Mouse (Mus musculus): Measurements from ENCODE around the gene Cpne1.

Cpne1 gene

DNA sequence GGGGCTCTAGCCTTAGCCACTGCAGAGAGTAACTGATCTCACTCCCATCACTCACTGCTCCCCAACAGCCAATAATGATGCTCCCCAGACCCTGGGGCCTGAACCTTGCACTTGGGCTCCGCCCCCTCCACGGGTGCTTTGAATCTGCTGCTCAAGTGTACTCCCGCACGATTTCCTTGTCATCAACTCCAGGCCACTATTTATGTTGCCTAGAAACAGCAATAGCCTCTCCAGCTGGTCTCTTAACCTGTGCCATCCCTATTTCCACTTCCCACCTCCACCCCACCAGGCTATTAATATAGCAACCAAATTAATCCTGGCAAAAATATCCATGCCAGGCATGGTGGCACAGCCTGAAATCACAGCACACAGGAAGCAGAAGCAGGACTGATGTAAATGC is 32.1 kb downstream of the Cpne1 start:
- DNase-seq (ENCODE audit: low spot score) = no peak

DNA sequence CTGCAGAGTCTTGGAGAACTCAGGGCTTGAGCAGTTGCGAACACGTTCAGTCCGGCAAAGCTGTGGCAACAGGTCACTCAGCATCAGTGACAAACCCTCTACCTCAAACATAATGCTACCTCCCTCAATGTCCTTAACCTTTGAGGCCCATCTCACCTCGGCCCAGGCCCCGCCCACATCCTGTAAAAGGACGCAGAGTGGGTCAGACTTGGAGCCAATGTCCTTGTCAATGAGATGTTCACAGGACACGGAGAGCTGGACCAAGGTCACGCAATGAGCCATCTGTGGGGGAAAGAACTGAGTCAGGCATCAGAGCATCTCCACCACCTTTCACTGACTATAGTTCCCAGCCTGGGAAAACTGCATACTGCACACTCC is 32.6 kb downstream of the Cpne1 start:
- DNase-seq (ENCODE audit: low spot score) = no peak

DNA sequence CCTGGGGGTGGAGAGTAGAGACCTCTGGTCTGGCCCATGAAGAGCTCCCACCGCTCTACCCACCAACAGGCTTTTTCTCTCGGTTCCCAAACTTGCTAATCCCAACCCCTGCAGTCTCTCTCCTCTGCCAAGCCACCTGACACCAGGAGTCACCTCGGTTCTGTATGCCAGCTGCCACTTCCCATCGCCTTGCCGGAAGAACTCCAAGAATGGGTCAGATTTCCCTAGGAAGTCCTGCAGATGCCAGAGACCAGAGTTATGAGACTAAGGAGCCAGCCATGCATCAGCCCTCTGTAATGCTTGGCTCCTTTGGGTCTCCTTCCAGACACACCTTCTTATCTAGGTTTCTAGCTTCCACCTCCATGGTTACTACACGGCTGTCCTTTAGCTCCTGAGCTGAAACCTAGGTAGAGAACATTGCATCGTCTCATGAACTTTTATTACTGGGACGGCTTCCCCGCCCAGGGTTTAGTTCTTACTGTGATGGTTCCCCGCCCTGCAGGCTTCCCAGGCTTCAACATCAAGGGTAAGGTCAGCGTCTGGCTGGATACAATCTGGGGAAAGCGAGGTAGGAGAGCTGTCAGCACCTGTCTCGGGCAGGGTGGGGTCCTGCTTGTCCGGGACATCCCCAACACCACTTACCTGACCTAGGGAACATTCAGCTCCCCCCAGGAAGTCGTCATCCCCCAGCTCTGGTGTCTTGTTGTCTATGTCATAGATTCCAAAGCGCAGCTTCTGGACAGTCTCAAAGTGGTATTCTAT is 33.2 kb downstream of the Cpne1 start:
- DNase-seq (ENCODE audit: low spot score) = no peak

DNA sequence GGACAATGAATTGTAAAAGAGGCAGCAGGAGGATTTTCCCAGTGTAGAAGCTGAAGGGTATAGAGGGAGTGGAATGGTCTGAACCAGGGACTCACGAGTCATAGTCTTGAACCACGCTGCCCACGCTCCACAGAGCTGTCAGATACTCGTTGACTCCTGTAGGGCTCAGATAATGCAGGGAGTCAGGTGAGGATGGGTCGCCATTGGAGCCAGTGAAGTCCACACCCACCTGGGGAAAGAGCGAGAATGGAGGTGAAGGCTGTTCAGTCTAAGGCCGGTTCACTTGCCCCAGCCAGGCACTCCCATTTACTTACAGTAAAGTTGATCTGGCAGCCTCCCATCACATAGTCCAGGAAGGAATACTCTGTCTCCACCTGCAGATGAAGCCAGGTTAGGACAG is 34.3 kb downstream of the Cpne1 start:
- no peak for DNase-seq (ENCODE audit: low spot score)

DNA sequence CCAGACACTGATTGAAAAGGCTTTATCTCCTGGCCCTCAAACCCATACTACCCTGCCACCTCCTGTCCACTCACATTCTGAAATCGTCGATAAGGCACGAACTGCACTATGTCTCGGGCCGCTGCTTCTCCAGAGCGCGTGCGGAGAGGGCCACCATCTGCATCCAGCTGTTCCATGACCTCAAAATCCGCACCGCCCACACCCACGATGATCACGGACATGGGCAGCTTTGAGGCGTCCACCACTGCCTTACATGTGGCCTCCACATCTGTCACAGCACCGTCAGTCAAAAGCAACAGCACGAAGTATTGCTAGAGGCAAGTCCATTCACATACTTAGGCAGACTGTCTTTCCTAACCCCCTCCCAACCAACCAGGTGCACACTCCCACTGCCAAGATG is 38.0 kb downstream of the Cpne1 start:
- no peak for DNase-seq (ENCODE audit: low spot score)

DNA sequence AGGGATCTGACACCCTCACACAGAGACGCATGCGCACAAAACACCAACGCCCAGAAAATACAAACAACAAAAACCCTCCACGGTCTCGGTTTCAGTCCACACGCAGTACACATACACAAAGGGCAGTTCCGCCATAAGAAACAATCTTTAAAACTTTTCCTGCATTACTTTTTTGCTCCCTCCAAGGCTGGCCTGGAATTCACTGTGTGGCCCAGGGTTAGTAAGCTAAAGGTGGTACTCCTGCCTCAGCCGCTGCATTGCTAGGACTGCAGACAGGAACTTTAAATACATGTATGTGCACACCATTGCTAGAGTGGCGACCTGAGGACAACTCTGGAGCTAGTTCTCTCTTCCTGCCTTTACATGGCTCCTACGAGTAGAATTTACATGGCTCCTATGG is 40.5 kb downstream of the Cpne1 start:
- no peak for DNase-seq (ENCODE audit: low spot score)

DNA sequence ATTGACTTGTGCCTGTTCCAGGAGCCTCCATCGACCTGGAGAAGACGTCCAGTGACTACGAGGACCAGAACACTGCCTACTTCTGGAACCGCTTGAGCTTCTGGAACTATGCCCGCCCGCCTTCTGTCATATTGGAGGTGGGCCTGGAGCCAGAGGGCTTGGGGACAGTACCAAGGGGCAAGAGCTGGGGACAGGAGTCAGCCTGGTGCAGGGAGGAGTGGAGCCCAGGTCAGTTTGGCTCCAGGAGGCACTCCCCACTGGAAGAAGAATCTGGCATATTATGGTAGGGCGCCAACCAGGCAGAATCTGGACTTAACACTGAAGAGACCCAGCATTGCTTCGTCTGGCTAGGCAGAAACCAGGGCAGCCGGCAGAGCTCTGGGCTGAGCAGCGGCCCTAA is 43.8 kb downstream of the Cpne1 start:
- no peak for DNase-seq (ENCODE audit: low spot score)

DNA sequence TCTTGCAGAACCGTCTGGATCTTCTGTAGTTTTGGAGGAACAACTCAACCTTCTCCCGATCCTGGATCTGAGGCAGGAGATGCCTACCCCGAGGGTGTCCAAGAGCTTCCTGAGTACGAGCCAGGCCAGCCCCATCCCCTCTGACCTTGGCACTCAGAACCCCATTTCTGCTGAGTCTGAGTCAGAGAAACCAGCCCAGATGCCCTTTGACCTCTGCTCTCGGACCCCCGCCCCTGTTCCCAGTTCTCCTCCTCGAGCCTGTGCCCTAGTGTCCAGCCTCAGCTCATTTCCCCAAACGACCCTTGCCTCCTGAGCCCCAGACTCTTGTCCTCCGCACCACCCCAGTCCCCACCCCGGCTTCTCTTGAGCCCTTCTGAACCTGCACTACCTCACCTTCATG is 45.6 kb downstream of the Cpne1 start:
- DNase-seq (ENCODE audit: low spot score) = peak; percentile 11

DNA sequence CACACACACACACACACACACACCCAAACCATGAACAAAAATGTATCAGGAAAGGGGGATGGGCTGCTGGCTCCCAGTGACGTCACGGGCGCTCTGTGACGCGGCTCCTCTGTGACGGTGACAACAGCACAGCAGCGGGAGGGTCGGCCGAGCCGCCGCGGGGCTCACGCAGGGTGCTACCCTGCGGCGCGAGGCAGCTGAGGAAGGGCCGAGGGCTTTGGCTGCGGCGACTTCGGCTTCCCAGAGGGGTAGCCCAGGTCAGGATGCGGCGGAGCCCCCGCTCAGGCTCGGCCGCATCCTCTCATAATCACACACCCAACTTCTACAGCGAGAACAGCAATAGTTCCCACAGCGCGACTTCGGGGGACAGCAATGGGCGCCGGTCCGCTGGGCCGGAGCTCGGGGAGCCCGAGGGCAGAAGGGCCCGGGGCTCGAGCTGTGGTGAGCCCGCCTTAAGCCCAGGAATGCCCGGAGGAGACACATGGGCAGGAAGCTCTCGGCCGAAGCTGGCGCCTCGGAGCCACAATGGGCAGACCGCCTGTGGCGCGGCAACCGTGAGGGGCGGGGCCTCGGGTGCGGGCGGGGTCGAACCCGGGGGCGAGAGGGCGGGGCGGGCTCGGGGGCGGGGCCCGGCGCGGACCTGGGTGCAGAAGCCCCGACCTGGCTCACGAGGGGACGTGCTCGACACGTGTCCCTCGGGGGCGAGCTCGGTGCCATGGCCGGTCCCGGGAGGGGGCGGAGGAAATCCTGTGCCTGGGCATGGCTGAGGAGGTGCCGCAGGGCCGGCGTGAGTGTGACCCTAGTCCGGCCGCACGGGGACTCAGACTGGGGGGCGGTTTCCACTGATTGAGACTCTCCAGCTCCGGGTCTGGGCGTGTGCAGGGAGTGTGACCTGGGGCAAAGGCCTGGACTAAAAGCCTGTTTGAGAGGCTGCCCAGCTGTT is 46.4 kb downstream of the Cpne1 start, which contains the start of gene Spag4:
Gene Spag4 (plus strand): TSS at position 77 of the 943 bp plus-strand sequence.
- peak; percentile 83 for DNase-seq (ENCODE audit: low spot score)

DNA sequence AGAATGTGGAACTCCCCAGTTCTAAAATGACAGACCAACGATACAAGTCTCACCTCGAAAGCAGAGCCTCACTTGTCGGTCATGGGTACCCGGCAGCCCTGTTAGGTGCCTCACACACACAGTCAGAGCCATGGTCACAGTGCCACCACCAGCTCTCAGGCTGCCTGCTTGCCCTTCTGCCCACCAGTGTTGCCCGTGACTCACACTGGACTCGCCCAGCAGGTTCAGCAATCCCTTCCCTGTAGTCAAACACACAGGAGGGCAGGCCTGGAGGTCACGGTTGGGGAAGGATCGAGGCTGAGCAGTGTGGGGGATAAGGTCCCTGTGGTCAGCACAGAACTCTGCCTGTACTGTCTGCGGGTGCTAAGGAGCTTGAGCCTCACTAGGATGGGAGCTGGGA is 58.9 kb downstream of the Cpne1 start, which contains the start of gene Fer1l4:
Gene Fer1l4 (minus strand): TSS at position 132 of the 400 bp plus-strand sequence.
- DNase-seq (ENCODE audit: low spot score) = no peak

DNA sequence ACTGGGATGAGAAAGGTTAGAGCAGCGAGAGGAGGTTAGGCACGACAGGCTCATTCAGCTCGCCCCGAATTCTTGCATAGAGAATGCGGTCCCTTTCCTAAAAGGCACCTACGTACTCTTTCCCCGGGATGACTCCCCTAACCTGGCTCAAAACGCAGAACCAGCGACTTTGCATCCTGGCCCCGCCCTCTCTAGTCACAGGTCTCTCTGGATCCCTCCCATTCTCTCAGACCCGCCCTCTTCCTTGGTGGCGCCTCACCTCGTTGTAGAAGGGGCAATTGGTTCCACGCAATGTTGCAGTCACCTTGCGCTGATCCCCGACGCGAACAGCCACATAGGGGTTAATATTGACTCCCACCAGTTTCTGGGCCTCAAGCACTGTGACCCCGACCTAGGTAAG is 63.8 kb downstream of the Cpne1 start:
- DNase-seq (ENCODE audit: low spot score) = no peak

DNA sequence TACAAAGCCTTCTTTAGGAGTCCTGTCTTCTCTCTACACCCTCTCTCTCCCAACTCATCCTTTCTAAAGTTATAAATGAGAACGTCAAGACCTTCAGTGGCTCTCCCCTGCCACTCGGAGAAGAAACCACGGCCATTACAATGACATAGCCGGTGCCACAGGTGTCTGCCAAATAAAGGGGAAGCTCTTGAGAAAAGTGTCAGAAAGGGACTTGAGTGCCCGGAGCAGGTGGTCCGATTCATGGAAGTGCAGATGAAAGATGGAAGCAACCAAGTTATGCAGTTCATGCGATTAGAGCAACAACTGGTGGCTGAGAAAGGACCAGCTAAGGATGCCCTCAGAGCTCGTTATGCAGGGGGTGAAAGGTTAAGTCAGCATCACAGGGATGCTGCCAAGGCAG is 68.9 kb downstream of the Cpne1 start:
- no peak for DNase-seq (ENCODE audit: low spot score)

DNA sequence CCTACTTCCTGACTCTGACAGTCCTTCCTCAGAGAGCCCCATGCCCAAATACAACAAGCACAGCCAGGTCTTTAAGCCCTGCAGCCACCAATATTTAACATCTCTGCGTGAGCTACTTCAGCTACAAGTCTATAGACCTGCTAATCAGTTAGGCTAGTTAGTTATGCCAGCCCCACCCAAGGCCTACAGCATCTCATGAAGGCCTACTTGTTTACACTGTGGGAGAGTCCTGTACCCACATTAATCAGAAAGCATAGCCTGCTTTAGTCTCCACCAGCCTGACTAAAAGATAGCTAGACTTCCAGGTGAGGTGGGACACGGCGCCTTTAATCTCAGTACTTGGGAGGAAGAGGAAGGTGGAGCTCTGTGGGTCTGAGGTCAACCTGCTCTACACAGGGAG is 72.4 kb downstream of the Cpne1 start:
- no peak for DNase-seq (ENCODE audit: low spot score)

DNA sequence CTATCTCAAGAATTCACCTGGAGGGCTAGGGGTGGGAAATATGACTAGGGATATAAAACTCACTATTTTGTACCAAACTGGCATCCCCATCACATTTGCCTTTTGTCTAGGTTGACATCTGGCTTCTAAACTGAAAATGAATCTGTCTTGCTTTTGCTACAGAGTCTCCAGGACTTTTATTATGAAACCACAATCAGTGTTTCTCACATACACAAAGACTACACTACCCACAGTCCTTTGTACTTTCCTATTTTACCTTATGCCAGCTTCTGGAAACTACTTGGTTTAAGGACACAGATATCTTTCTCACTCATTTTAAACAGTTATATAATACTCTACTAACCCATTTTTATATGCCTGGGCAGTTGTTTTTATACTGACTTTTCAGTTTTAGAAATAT is 86.3 kb downstream of the Cpne1 start:
- DNase-seq (ENCODE audit: low spot score) = peak; percentile 15

Data from retina, embryonic 14.5 days (tissue).